Mouse (Mus musculus): ENCODE measurements at regions not wholly inside any gene's neighbourhood (a gene's known extent, or its start where the extent isn't known, plus 50 kb on each side); places are given as distances from the start of the nearest gene placed in this dataset.

DNA sequence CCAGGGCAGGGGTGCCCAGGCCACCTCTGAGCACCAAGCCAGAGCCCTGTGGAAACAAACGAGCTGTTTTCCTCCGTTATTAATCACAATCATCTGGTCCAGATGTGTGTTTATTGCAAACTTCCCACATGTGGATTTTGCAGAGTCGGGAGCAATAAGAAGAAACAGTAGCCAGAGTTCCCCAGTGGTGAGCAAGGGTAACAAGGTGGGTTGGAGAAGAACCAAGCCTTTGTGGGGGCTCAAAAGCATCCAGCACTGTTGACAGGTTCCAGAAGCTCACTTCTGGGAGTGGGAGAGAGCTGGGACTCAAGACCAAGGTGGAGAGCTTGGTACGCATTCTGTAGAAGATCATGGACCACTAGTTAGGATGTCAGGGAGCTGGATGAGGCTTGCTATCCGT is 63.6 kb downstream of the Hif1an start:
- DNase-seq (ENCODE audit: low read depth): no peak

DNA sequence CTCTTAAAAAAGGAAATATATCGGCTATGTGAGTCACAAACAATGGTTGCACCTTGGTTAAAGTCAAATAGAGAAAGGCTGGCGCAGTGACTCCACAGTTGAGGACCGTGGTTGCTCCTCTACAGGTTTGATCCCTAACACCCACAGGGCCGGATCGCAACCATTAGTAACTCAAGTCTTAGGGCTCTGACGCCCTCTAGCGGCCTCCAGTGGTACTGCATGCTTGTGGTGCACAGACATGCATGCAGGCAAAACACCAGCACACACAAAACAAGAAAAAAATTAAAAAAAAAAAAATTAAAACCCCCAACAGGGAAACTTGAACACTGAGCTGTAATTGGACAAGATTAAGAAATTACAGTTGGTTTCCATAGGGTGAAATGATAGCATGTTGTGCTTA is 67.1 kb downstream of the Hif1an start:
- DNase-seq (ENCODE audit: low read depth): no peak

DNA sequence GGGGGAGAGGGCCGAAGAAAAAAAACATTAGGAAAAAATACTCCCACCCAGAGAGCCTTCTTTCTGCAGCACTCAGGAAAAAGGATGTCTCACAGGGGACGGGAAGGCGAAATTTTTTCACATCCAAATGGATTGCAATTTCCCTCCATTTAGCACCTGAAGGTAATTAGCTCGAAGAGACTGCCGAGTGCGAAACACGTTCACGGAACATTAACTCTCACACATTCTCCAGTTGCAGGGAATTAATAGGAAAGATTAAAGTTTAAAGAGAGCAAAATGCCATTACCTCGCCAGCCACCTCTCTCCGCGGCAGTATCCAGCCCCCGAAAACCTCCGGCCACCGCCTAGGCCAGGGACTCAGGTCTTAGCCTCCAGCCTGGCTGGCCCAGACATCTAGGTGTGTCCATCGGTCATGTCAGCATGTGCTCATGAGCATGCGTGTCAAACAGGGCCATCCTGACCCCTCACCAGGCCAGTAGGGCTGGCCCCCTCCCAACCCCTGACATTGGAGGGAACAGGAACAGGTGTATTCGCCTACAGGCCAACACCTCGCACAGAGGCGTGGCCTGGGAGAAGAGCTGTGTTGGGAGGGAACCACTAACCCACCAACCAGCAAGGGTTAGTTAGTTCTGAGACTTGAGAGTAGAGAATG is 68.8 kb downstream of the Hif1an start:
- no peak for DNase-seq (ENCODE audit: low read depth)

DNA sequence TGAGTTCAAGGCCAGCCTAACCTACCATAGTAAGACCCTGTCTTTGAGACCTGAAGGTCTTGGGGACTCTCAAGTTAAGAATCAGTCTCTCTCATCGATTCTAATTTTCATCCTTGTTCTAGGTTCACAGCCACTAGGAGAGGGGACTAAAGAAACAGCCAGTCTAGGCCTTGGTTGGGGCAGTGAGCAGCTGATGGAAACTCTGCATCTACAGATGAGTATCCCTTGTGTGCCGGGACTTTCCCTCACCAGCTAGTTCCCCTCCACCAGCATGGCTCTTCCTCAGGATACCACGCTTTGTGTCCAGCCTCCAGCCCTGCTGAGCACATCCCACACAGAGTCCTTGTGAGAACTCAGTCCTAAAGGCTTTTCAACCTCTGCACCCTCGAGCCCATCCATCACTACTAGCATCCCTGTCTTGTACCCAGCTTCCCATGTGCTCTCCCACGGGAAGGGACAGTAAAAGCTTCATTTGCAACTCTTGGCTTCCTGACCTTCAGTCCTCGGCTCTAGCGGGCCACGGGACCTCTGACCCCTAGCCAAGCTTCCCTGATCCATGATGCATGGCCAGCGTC is 74.6 kb downstream of the Hif1an start:
- no peak for DNase-seq (ENCODE audit: low read depth)

DNA sequence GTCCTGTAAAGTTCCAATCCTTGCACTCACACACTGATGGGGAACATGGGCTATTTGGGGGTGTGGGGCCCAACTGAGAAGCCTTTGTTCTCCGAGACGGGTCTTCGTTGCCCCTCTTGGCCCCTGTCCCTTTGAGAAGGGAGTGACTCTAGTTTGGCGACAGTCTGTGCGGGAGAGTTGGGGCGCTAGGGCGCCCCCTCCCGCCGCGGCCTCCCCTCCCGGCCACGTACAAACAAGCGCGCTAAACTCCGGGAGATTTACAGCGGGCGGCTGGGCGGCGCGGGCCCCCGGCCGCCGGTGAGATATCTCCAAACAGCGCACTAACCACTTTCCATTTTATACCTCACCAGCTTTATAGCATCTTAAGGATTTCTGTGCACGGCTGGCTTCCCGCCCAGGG is 77.4 kb downstream of the Hif1an start:
- DNase-seq (ENCODE audit: low read depth): no peak

DNA sequence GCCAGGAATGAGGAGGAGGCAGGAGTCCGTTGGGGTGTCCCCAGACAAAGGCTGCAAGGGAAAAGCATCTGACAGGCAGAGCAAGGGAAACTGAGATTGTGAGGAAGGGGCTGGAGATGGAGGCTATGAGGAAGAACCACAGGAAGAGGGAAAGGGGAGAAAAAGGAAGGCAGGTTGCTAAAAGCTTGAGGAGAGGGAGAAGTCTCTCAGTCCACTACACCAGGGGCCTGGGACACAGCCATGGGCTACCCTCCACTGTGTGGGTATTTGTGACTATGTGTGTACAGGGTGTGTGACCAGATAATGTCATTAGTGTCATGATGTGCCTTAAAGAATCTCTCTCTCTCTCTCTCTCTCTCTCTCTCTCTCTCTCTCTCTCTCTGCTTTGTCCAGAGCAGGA is 77.9 kb downstream of the Hif1an start:
- DNase-seq (ENCODE audit: low read depth): no peak

DNA sequence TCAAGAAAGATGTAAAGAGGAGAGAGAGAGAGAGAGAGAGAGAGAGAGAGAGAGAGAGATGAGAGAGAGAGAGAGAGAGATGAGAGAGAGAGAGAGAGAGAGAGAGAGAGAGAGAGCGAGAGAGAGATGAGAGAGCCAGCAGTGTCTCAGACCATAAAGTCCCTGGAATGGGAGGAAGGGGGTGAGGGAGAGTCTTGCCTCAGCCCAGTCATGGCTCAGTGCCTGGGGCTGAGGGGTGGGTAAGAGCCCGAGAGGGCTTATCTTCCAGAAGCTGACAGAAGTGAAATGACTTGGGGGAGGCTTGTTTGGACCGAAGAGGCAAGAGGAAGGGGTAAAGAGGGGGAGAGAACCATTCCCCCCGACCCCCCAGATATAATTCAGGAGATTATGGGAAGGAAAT is 79.6 kb downstream of the Hif1an start:
- no peak for DNase-seq (ENCODE audit: low read depth)

DNA sequence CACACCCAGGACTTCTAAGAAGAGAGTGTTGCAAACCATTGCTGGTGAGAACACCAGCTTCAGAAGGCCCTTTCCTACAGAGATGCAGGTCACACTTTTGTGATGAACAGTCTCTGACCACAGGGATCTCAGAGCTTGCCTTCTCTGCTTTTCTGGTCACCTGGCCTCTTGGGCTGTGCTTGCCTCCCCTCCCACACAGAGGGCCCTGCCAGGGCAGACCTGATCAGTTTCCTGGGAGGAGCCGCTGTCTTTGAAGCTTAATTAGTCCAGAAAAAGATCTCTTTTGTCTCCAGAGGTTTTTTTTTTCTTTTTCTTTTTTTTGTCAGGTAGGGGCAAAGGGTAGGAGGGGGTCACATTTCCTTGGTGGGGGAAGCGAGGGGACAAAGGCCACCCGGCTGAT is 81.7 kb downstream of the Hif1an start:
- DNase-seq (ENCODE audit: low read depth): no peak

DNA sequence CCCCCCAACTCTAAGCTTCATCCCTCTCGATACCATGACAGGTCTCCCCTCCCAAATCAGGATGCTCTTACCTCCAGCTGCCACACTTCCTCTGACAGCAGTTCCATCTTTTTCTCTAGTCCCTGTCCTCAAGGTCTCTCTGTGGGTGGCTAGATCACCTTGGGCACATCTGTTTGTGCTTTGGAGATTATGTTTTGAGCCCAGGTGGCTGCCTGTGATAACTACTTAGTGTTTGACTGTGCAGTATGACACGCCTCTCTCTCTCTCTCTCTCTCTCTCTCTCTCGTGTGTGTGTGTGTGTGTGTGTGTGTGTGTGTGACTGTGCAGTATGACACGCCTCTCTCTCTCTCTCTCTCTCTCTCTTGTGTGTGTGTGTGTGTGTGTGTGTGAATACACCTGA is 82.3 kb downstream of the Hif1an start:
- DNase-seq (ENCODE audit: low read depth): no peak

DNA sequence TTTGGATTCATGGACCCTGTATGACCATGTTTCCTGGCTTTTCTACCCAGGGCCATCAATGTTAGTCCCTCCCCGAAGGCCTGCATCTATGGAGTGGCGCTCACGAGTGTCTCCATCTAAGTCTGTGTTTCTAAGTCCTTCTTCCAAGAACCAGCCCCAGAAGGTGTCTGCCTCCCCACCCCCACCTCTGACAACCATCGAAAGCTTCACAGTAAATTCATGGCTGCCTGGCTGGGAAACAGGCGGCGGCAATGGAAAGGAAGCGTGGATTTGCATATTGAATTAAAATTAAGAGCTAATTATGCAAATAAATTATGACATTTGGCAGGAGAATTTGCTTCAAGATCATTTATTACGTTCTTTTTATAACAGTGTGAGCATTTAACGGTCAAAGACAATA is 83.9 kb downstream of the Hif1an start:
- DNase-seq (ENCODE audit: low read depth): no peak

DNA sequence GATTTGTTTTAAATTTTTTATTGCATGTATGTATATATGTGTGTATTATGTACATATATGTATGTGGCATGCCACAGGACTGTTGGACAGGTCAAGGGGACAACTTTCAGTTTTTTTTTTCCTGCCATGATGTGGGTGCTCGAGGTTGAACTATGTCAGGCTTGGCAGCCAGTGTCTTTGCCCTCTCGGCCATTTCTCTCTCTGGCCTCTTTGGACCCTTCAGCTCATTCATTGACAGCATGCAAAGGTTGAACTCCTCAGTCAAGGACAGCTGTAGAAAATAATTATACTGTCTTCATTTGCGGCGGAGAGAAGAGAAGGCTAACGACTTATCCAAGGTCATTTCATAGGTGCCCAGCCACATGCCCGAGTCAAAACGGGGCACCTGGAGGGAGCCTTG is 86.6 kb downstream of the Hif1an start:
- no peak for DNase-seq (ENCODE audit: low read depth)

DNA sequence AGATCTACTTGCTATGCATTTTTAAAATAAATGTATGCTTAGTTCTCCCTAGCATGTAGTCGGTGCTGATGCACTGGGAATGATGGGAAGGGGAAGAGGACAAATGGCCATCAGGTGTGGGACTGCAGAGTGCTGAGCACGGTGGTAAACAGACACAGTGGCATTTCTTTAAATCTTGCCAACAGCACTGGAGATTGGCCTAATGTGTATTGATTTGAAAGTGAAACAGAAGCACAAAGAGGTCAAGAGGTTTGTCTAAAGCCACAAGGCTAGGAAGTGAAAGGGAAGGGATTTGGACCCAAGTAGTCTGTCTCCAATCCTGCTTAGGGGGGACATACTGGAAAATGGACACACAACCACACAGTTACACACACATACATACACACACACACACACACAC is 88.2 kb downstream of the Hif1an start:
- DNase-seq (ENCODE audit: low read depth): no peak

DNA sequence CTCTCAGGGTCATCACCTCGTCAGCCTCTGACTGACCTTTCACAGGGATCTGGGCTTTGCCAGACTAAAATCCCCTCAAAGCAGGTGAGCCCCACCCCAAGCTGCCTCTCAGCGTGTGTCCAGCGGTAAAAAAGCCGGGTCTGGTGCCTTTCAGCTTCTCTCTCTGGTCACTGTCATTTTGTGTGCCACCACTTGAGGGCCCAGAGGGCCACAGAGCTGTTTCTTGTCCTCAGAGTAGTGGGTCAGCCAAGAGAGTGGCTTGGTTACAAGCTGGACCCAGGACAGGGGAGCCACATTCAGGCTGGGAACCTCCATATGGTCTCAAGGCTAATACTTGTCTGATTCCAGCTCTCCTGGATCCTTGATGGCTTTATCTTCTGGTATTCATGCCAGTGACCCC is 89.0 kb downstream of the Hif1an start:
- DNase-seq (ENCODE audit: low read depth): no peak

DNA sequence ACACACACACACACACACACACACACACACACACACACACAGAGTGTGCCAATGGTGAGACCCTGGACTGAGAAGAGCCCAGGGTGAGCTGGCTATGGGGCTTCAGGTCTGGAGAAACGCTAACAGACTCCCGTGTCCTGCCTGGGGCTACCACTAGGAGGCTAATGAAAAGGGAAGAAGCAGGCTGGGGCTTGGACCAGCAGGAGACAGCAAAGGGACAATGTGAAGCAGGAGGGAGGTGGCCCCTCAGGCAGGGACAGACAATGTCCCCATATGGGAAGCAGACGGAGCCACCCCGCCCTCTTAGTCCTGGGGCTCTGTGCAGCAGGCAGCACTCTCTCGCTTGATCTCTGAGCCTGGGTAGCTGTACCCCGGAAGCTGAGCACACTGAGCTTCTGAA is 93.1 kb downstream of the Hif1an start:
- DNase-seq (ENCODE audit: low read depth): no peak

DNA sequence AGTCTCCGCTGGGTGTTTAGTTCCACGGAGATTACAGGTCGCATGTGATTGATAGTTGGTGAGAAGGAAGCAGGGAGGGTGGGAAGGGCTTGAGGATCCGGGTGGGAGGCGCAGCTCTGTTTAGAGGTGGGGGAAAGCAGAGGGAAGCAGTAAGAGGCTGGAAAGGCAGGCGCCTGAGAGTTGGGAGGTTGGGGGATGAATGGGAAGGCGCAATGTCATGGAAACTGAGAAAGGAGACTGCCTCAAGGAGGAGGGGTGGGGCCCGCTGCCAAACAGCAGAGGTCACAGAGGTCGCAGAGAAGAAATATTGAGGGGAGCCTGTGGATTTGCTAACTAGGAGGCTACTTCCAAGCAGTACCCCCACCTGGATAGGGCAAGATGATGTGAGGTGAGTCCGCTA is 96.5 kb upstream of the Pax2 start:
- DNase-seq (ENCODE audit: low read depth): no peak

DNA sequence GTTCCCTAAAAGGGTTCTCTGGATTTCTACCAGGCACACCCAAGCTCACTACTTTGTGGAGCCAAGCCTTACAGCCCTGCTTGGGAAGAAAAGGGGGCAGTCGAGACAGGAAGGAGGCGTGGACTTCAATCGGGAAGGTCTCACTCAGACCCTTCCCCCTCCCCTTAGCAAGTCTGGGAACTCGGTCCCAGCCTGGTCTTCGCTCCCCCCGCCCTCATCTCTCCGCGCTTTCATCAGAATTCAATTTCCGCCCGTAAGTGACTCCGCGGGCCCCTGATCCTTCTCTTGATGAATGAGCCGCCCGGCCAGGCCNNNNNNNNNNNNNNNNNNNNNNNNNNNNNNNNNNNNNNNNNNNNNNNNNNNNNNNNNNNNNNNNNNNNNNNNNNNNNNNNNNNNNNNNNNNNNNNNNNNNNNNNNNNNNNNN is 86.3 kb upstream of the Pax2 start:
- no peak for DNase-seq (ENCODE audit: low read depth)

DNA sequence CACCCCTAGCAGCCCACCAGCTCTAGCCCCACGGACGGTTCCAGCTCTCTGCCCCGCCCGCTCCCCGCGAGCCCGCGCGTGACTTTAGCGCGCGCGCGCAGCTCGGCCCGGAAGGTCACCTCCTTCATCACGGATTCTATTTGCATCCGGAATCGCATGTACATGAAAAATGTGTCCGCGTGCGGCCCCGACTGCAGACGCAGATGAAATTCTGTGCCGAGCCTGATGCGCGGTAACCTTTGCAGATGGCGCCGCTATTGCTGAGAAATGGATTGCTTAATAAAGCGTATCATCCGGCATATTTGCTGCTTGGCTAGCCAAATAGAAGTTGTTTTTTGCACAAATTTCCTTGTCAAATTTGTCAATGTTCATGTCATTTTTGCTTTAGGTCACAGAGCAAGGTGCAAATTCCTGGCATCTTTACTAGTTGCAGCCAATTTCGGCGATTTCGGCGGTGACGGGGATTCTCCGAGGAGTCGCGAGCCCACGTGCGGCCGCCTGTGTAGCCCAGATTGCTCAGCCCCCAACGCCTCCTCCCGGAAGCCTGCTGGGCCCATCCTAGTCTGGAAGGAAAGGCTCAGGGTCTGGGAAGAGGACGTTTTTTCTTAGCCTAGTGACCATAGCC is 81.1 kb upstream of the Pax2 start:
- DNase-seq (ENCODE audit: low read depth): no peak

DNA sequence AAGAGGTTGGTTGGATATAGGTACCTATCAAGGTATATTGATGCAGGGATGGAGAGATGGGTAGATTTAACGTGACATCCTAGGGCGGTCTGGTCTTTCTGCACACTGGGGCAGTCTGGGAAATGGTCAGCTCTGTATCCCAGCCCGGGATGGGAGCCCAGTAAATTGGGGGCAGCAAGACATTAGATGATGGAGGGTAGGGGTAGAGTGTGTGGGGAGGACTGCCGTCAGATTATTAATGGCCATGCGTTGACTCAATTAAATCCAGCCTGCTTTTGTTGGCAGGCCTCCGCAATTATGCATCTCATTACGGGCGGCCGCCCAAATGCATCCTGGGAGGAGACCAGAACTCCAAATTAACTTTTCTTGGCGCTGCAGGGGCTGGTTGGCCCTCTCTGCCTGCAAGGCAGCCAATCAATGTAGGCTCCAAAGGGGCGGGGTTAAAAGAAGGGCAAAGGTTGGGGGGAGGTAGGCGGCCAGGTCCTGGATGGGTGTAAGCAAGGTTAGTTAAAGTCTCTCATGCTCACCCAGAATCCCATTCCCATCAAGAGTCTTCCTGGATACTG is 79.2 kb upstream of the Pax2 start:
- no peak for DNase-seq (ENCODE audit: low read depth)

DNA sequence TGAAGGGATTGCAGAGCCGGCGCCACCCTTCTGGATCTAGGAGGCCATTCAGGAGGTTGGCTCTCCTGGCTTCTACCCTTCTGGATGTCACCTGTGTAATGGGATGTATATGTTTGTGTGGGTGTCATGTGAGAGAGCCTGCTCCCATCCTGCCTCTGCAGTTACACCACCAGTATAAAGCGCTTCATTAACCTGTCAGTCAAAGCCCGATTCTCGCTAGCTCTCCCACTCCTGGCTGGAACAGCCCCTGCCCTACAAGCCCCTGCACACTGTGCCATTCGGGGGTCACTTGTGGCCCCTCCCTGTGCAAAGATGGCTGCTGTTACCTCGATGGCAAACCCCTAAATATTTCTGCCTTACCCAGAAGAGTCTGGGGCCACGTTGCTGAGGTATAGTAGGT is 78.5 kb upstream of the Pax2 start:
- DNase-seq (ENCODE audit: low read depth): no peak

DNA sequence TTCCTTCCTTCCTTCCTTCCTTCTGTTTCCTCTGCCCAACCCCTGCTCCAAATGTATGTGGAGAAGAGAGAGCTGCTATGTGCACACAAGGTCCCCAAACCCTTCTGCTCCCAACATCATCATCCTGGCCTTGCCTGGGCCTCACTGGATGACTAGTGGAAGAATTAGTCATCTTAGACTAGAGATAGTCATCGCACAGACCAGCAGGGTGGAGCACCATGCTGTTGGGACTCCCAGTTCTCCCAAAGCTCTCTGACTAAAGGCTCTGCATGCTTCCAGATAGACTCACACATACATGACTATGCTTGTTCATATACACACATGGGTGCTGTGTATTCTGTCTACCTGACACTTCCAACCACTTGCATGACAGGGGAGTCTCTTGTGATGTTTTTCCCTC is 77.2 kb upstream of the Pax2 start:
- no peak for DNase-seq (ENCODE audit: low read depth)

DNA sequence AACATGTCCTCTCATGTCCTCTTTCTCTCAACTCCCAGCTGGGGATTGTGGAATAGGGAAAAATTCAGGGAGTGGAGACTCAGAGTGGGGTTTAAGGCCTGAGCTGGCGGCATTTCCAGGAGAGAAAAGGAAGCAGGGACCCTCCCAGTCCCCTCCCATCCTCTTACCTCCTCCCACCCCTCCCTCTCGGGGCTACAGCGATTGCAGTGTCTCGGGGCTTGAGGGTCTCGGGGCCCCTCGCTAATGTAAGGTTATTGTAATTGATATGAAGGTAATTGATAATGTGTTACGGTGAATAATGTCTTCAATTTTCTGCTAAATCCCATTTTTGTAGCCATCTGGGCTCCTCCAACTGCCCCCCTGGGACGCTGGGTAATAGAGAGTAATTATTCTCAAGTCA is 74.2 kb upstream of the Pax2 start:
- DNase-seq (ENCODE audit: low read depth): no peak

DNA sequence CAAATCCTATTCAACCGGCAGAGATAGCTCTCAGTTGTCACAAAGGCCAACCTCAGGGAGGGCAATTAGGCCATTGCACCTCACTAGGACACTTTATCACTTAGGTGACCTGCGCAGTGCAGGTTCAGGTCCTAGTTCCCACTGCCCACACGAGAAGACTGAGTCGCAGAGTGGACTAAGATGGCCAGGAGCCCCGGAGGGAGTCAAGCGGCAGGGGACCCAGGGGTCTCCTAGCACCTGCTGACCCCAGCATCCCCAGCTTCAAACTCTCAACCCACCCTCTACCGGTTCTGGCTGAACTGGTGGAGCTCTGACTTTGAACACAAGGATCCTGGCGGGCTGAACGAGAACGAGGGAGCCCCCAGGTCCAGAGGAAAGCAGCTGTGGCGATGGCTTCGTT is 72.7 kb upstream of the Pax2 start:
- no peak for DNase-seq (ENCODE audit: low read depth)

DNA sequence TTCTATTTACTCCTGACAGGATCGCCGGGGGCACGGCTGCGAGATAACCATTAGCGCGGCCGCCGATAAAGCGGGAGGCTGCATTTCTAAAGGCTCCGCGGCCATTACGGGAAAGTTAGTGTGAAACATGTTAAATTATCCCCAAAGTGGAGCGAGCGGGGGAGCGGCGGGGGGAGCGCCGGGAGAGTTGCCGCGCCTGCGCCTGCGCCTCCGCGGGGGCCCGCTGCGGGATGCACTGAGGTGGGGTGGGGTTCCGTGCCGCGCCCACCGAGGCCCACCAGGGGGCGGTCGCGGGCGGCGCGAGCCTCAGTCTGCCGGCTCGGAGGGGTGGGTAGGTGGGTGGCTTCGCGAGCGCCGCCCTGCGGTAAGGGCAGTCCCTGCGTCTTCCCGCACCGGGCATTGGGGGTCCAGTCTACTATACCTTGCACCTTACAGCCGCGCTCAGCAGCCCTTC is 71.8 kb upstream of the Pax2 start:
- peak; percentile 9 for DNase-seq (ENCODE audit: low read depth)

DNA sequence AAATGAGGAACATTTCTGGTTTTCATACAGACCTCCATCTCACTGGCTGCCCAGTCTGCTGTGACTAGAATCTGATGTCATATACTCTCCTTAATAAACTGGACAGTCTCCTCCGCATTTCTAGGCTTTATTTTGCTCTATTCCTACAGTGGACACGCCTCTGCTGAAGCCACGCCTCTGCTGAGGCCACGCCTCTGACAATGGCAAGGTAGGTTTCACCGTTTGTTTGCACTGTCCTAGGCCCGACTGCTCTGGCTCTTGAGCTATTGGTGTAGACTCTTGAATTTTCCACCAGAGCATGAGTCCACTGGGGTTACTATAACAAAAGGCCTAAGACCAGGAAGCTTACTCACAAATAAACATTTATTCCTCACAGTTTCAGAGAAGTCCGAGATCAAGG is 69.8 kb upstream of the Pax2 start:
- no peak for DNase-seq (ENCODE audit: low read depth)

Measured in c-Kit-positive CD71-positive TER-119-negative erythroid progenitor cells, embryonic 14.5 days (primary cell).